Mouse (Mus musculus) adrenal gland, adult 2 months (tissue): ENCODE data around the gene Klhl15. TPM values are rescaled to one million over a fixed set of nuclear protein-coding genes. Genes with fewer than 3 reads are reported as not detected.
"Not testable (repeated sequence)": the region's sequence is repeated elsewhere in the genome, so short reads cannot be mapped to it uniquely, and the experiment has no call there.

Source experiments
- DNase-seq: peaks from one replicate; pipeline ENCODE4 v3.0.0; 2021
- long read RNA-seq: library from polyadenylated mRNA; stranded (forward); transcript quantifications from one replicate; pipeline ENCODE4 v2.0.0, GENCODE M21; 2021
- microRNA-seq, 2 experiments: library from miRNA; unstranded; fragments of <30 nt; microRNA quantifications; one replicate each; pipeline ENCODE4 v1.2.0; 2021
- polyA plus RNA-seq: library from polyadenylated mRNA; depleted of rRNA; stranded (reverse); fragments of >200 nt; gene quantifications from 2 replicates; pipeline ENCODE4 v1.2.3, GENCODE M21; 2012; rRNA removed
- total RNA-seq, 2 experiments: library from RNA; stranded (reverse); gene quantifications; 2 replicates each; pipeline ENCODE4 v1.2.3; 2021

Gene Klhl15
- 10 to 100 TPM; 15.7 to 18.7 TPM for total RNA-seq
- polyA plus RNA-seq = 18.1 and 24.6 TPM in 2 replicates
- long read RNA-seq, partial matches to known transcripts = 0 of 1 reads
- long read RNA-seq, other reads (novel, unspliced or antisense) = 0 of 1 reads

DNA sequence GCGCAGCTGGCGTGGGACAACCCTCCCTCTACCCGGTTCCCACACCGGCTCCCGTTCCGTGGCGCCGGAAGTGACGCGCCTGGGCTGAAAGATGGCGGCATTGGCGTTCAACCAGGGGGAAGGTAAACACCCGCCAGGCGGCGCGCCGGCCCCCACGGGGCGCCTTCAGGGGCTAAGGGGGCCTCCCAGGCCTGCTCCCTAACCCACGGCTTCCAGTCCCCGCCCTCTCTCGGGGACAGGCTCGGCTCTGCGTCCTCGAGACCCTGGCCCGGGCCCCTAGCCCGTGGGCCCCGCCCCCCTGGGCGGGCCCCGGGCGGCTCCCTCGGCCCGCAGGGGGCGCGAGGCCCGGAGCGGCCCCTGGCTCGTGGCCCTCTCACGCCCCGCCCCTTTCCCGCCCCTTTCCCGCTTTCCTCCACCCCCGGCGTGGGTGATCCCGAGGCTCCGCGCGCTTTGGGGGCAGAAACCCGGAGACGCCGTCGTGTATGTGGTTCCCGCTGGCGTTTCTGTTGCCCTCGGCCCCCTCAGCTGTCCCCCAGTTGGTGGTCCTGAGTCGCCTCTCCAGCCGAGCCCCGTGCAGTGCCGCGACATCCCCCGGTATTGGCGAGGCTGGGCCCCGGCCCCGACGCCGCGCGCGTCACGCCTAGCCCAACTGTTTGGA lies at the start of gene Klhl15:
Klhl15 (plus strand) TSS at position 68 of the 658 bp plus-strand sequence.
- peak; percentile 91 for DNase-seq

- no peak for DNase-seq
Measured at GRCm38 (mm10) chrX:94185156-94185555, 49.2 kb upstream of the Klhl15 start.

- not testable (repeated sequence) for DNase-seq
Measured at GRCm38 (mm10) chrX:94193901-94194300, 40.5 kb upstream of the Klhl15 start.

DNA sequence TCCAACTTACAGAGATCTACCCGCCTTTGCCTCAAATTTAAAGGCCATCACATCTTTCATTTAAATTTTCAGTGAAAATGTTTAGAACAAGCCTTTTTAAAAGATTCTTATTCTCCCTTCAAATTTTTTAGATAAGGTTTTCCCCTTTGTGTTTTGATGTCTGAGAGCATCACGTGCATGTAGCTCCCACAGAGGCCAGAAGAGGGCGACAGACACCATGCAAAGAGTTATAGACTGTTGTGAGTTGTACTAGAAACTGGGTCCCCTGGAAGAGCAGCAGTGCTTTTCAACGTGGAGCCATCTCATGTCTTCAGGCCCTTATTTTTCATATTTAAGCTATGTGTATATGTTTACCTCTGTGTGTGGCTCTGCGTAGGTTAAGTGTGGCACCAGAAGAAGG lies 36.6 kb upstream of the Klhl15 start:
- DNase-seq = peak; percentile 51

- no peak for DNase-seq
Measured at GRCm38 (mm10) chrX:94212264-94212596, 22.2 kb upstream of the Klhl15 start.

- DNase-seq = peak; percentile 91
Measured at GRCm38 (mm10) chrX:94212597-94213321, 21.6 kb upstream of the Klhl15 start, which contains the start of gene Eif2s3x. Gene Eif2s3x (minus strand): TSS chrX:94212862.

- no peak for DNase-seq
Measured at GRCm38 (mm10) chrX:94213384-94213783, 21.0 kb upstream of the Klhl15 start.

DNA sequence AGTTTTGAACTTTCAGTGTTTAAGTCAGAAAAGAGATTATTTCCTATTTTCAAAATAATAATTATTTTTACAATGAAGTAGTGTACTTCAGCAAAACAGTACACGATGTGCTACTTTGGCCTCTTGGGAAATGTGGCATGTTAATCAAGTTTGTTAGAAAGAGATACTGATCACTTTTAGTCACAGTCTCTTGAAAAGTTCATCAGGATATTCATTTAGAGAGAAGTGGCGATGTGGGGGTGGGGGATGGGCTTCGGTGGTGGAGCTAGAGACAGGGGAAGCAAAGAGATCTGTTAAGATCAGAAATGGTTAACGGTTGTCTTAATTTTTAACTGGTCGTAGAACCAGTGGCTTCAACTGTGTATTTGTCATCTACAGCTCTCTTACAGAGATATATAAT lies 967 bp upstream of the Klhl15 start:
- DNase-seq = no peak

GRCm38 (mm10) chrX:94233936-94234531 lies 365 bp upstream of the Klhl15 start:
- DNase-seq = no peak

GRCm38 (mm10) chrX:94235190-94235555 lies 774 bp downstream of the Klhl15 start:
- no peak for DNase-seq

- peak; percentile 3 for DNase-seq
Measured at GRCm38 (mm10) chrX:94235601-94236000, 1.2 kb downstream of the Klhl15 start.

DNA sequence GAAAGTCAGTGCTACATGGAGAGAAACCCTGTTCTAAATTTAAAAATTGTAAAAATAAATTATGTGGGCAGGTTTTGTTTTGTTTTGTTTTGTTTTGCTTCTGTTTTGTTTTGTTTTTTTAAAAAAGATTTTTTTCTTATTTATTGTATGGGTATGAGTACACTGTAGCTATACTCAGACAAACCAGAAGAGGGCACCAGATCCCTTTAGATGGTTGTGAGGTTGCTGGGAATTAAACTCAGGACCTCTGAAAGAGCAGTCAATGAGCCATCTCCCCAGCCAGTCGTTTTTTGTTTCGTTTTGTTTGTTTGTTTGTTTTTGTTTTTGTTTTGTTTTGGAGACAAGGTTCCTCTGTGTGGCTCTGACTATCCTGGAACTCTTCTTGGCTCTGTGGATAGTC lies 54.5 kb downstream of the Klhl15 start:
- DNase-seq = peak; percentile 44

DNA sequence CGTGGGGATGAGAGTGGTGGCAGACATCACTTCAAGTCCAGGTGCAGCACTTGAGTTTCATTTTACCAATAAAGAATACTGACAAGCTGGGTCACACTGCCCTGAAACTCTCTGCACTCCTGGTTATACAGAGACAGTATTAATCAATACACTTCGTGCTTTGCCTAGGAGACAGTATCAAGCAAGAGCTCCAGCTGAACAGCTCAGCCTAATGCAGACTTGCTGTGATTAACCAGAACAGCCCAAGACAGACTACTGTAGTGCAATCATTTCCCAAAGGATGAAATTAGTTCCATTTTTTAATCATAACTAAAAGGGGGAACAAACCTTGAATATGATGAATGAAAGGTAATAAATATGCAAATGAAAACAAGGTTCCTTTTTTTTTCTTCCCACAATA lies 68.5 kb downstream of the Klhl15 start:
- no peak for DNase-seq

- no peak for DNase-seq
Measured at GRCm38 (mm10) chrX:94321036-94321902, 86.9 kb downstream of the Klhl15 start.

Small RNA genes lying within 50 kb of the gene (microRNA-seq; reads per million reads assigned to microRNA genes)
- 0 to 0.22 reads per million in 2 experiments for gene Mir7673

Other genes starting within 250 kb of the Klhl15 start
- gene Zfx, start 110.9 kb upstream of the Klhl15 start, total RNA-seq = 10 to 100 TPM; 19.6 to 28.6 TPM
- gene Zfx, start 110.9 kb upstream of the Klhl15 start, polyA plus RNA-seq = 1.7 and 1.8 TPM in 2 replicates
- 100 to 1,000 TPM; 146 to 180 TPM for gene Eif2s3x, start 21.7 kb upstream of the Klhl15 start, total RNA-seq
- gene Eif2s3x, start 21.7 kb upstream of the Klhl15 start, polyA plus RNA-seq = 20.0 and 29.9 TPM in 2 replicates
- gene Fam90a1b, start 132.2 kb downstream of the Klhl15 start, total RNA-seq = not detected
- not detected in 2 replicates for gene Fam90a1b, start 132.2 kb downstream of the Klhl15 start, polyA plus RNA-seq
- 10 to 100 TPM; 63.3 to 93.3 TPM for gene Apoo, start 132.5 kb downstream of the Klhl15 start, total RNA-seq
- gene Apoo, start 132.5 kb downstream of the Klhl15 start, polyA plus RNA-seq = 3.5 and 6.7 TPM in 2 replicates